In the genomic region with DNA sequence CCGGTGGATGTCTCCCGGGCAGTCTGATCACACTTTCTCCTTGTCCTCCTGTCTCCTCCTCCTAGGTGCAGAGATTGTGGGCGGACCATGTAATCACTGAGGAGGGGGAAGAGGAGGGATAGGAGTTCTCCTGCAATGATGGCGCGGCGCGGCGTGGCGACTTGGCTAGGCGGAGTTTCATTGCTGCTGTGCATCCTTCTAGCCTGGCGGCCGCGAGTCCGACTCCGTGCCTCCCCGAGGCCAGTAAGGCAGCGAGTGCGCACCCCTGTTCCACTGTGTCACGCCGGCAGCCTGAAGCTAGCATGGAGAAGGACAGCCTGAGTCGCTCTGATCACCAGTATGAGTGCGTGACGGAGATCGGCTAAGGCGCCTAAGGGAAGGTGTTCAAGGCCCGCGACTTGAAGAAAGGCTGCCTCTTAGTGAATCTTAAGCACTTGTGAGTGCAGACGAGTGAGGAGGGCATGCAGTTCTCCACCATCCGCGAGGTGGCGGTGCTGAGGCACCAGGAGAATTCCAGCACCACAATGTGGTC, we compare ENCODE assay signal across 10 mouse cellular contexts. TPM values are rescaled to one million over a fixed set of nuclear protein-coding genes. Genes with fewer than 3 reads are reported as not detected.
DNase-seq lines count a peak whose midpoint lies in the region; ATAC-seq lines count a peak whose summit lies in the region.
"Not testable (repeated sequence)": the region's sequence is repeated elsewhere in the genome, so short reads cannot be mapped to it uniquely, and the experiment has no call there.
"Had no signal": no experiment of that assay in that cellular context is flagged by ENCODE, and none has a peak within 500 bp of the region (broad histone marks: within the 10 kb centered on the region; RNA-seq: fewer than 3 reads in every experiment).

No protein-coding gene starts in this region.

- WGBS in forebrain, embryonic 15.5 days = 16% methylated on average over 25 of the region's 31 CpGs
- WGBS in hindbrain, embryonic 12.5 days = 12% methylated on average over 27 of the region's 31 CpGs
- 15% methylated on average over 22 of the region's 31 CpGs for WGBS in kidney, embryonic 16.5 days
- 11% methylated on average over 28 of the region's 31 CpGs for WGBS in midbrain, embryonic 13.5 days

- H3K4me3 ChIP-seq in forebrain, embryonic 15.5 days; hindbrain, embryonic 12.5 days; kidney, embryonic 16.5 days (ENCODE audit: low read length); midbrain, embryonic 13.5 days (replicated peaks): not testable (repeated sequence)

- H3K4me1 ChIP-seq in forebrain, embryonic 15.5 days; hindbrain, embryonic 12.5 days; kidney, embryonic 16.5 days (ENCODE audit: insufficient read depth, low read length); midbrain, embryonic 13.5 days (replicated peaks): not testable (repeated sequence)

- H3K27ac ChIP-seq in forebrain, embryonic 15.5 days (replicated peaks); hindbrain, embryonic 12.5 days; kidney, embryonic 16.5 days (ENCODE audit: low read length); midbrain, embryonic 13.5 days: not testable (repeated sequence)

- not testable (repeated sequence) for H3K4me2 ChIP-seq in forebrain, embryonic 15.5 days (replicated peaks); hindbrain, embryonic 12.5 days (replicated peaks); kidney, embryonic 16.5 days (replicated peaks; ENCODE audit: low read depth, low read length); midbrain, embryonic 13.5 days (replicated peaks)

- peak; percentile 2 for DNase-seq in cerebellum, adult 11 months
- DNase-seq in left cerebral cortex, adult 18-20 months (ENCODE audit: low spot score in 2 of 2) = peak; percentile 67 to 74
- peak; percentile 32 for DNase-seq in right cerebral cortex, postnatal 14 days

- ATAC-seq in forebrain, embryonic 15.5 days (replicated peaks) = peak; percentile 81
- ATAC-seq in hindbrain, embryonic 12.5 days (ENCODE audit: low FRiP score) = peak; percentile 38; the same call in 1 of the 2 replicates
- peak; percentile 61; the same call in 1 of the 2 replicates for ATAC-seq in kidney, embryonic 16.5 days (ENCODE audit: low FRiP score, low TSS enrichment)
- ATAC-seq in midbrain, embryonic 13.5 days = peak; percentile 88

- H3K9ac ChIP-seq in forebrain, embryonic 15.5 days (replicated peaks); hindbrain, embryonic 12.5 days; kidney, embryonic 16.5 days (replicated peaks; ENCODE audit: low read length); midbrain, embryonic 13.5 days (replicated peaks): not testable (repeated sequence)

- H3K9me3 ChIP-seq in forebrain, embryonic 15.5 days; hindbrain, embryonic 12.5 days (replicated peaks); kidney, embryonic 16.5 days (ENCODE audit: low read length); midbrain, embryonic 13.5 days: not testable (repeated sequence)

- H3K36me3 ChIP-seq in forebrain, embryonic 15.5 days; hindbrain, embryonic 12.5 days; kidney, embryonic 16.5 days (ENCODE audit: insufficient read depth, low read length); midbrain, embryonic 13.5 days: not testable (repeated sequence)

- not testable (repeated sequence) for H3K27me3 ChIP-seq in forebrain, embryonic 15.5 days; hindbrain, embryonic 12.5 days; kidney, embryonic 16.5 days (ENCODE audit: insufficient read depth, low read length); midbrain, embryonic 13.5 days

RNA-seq across cellular contexts. Expression of a gene that starts 19.2 kb away (rescaled TPM):
- not detected in 2 replicates for polyA plus RNA-seq in forebrain, embryonic 15.5 days (2015; fragmentation: Nextera tagmentation; extraction: Ambion mirVana)
- polyA plus RNA-seq in hindbrain, embryonic 12.5 days (2016; fragmentation: Nextera tagmentation; extraction: Ambion mirVana) = not detected in 2 replicates
- not detected in 2 replicates for polyA plus RNA-seq in kidney, embryonic 16.5 days (2015; fragmentation: Nextera tagmentation; extraction: Ambion mirVana)
- total RNA-seq in left cerebral cortex, adult 18-20 months (2021) = not detected
- not detected in 2 replicates for polyA plus RNA-seq in midbrain, embryonic 13.5 days (2015; fragmentation: Nextera tagmentation; extraction: Ambion mirVana)
- total RNA-seq: gastrocnemius, adult 8-10 months had no signal
- polyA plus RNA-seq: heart, postnatal 0 days; limb, embryonic 12.5 days had no signal

RNA-seq across cellular contexts. Expression of a gene that starts 41.1 kb away (rescaled TPM):
- polyA plus RNA-seq in forebrain, embryonic 15.5 days (2015; fragmentation: Nextera tagmentation; extraction: Ambion mirVana) = not detected in 2 replicates
- polyA plus RNA-seq in hindbrain, embryonic 12.5 days (2016; fragmentation: Nextera tagmentation; extraction: Ambion mirVana) = not detected in 2 replicates
- polyA plus RNA-seq in kidney, embryonic 16.5 days (2015; fragmentation: Nextera tagmentation; extraction: Ambion mirVana) = not detected in 2 replicates
- total RNA-seq in left cerebral cortex, adult 18-20 months (2021) = not detected
- polyA plus RNA-seq in midbrain, embryonic 13.5 days (2015; fragmentation: Nextera tagmentation; extraction: Ambion mirVana) = not detected in 2 replicates
- total RNA-seq: gastrocnemius, adult 8-10 months had no signal
- polyA plus RNA-seq: heart, postnatal 0 days; limb, embryonic 12.5 days had no signal

RNA-seq across cellular contexts. Expression of a gene that starts 56.4 kb away (rescaled TPM):
- not detected in 2 replicates for polyA plus RNA-seq in forebrain, embryonic 15.5 days (2015; fragmentation: Nextera tagmentation; extraction: Ambion mirVana)
- not detected in 2 replicates for polyA plus RNA-seq in hindbrain, embryonic 12.5 days (2016; fragmentation: Nextera tagmentation; extraction: Ambion mirVana)
- not detected in 2 replicates for polyA plus RNA-seq in kidney, embryonic 16.5 days (2015; fragmentation: Nextera tagmentation; extraction: Ambion mirVana)
- total RNA-seq in left cerebral cortex, adult 18-20 months (2021) = not detected
- polyA plus RNA-seq in midbrain, embryonic 13.5 days (2015; fragmentation: Nextera tagmentation; extraction: Ambion mirVana) = not detected in 2 replicates
- total RNA-seq: gastrocnemius, adult 8-10 months had no signal
- polyA plus RNA-seq: heart, postnatal 0 days; limb, embryonic 12.5 days had no signal

Comparison
In these comparisons a context has a peak if more than half of its experiments do, and no peak if none do; other contexts are left out.
1. DNase-seq: peak in every context shown above with its lines; median percentile 70 in left cerebral cortex, adult 18-20 months; 32 in right cerebral cortex, postnatal 14 days; 2 in cerebellum, adult 11 months.
2. ATAC-seq: peak in every context shown above with its lines; median percentile 88 in midbrain, embryonic 13.5 days; 81 in forebrain, embryonic 15.5 days; 61 in kidney, embryonic 16.5 days; 38 in hindbrain, embryonic 12.5 days.